Mouse (Mus musculus) brain, embryonic 14.5 days (tissue): ENCODE measurements at regions not wholly inside any gene's neighbourhood (a gene's known extent, or its start where the extent isn't known, plus 50 kb on each side); places are given as distances from the start of the nearest gene placed in this dataset.
"Not testable (repeated sequence)": the region's sequence is repeated elsewhere in the genome, so short reads cannot be mapped to it uniquely, and the experiment has no call there.

Source experiments
- DNase-seq: peaks from one replicate; pipeline ENCODE4 v3.0.0-alpha.2; 2011; ENCODE audit warnings: low read depth
- CTCF ChIP-seq: fragments of 200-500 bp; IDR thresholded peaks from 2 replicates; pipeline ENCODE4 v1.5.1; 2012; ENCODE audit warnings: inconsistent platforms, mild to moderate bottlenecking, moderate library complexity, borderline replicate concordance; ENCODE audit not compliant: insufficient read depth, insufficient read length; ENCODE audit errors: extremely low read depth
- POLR2A ChIP-seq: fragments of 200-500 bp; IDR thresholded peaks from 2 replicates; pipeline ENCODE4 v1.6.1; 2012; ENCODE audit warnings: mild to moderate bottlenecking, inconsistent platforms, borderline replicate concordance; ENCODE audit not compliant: poor library complexity, insufficient read depth, insufficient read length, severe bottlenecking; ENCODE audit errors: extremely low read depth

DNA sequence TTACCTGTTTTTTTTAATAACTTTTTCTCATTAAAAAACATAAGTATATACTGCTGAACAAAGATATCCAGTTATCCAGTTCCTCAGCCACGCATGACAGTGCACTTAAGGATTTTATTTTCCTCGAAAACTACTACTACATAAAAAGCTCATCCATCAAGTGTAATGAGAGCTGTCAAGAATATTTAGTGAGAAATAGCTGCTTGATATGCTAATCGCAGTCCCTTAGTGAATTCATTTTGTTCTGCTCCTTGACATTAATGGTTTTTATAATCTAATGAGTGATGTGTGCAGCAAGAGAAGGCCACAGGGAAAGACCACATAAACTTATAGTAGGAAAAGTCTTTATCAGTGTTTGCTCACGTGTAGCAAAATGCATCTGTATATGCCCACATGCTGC, 754.0 kb upstream of the Slc39a10 start:
- DNase-seq: peak; percentile 72

DNA sequence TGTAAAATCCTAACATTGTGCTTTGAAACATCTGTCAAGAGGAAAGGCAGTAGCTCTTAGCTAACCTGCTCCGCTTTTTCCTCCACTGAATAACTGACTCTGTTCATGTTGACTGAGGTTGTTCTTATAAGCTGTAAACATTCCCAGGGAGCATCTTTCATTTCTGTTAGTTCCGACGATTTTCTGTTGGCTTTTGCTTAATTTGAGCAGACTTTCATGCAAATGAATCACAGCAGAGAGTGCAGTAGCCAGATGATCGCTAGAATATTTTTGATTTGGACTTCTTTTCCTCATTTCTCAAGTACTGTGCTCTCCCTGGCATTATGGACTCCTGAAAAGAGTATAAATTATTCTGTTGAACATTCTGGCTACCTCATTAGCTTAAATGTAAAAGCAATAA, 713.9 kb upstream of the Slc39a10 start:
- TF ChIP-seq CTCF (no peak), POLR2A (no peak)
- DNase-seq: peak; percentile 4

More for the DNA sequence above, 754.0 kb upstream of the Slc39a10 start:
- no peak for TF ChIP-seq POLR2A
- no peak for TF ChIP-seq CTCF

DNA sequence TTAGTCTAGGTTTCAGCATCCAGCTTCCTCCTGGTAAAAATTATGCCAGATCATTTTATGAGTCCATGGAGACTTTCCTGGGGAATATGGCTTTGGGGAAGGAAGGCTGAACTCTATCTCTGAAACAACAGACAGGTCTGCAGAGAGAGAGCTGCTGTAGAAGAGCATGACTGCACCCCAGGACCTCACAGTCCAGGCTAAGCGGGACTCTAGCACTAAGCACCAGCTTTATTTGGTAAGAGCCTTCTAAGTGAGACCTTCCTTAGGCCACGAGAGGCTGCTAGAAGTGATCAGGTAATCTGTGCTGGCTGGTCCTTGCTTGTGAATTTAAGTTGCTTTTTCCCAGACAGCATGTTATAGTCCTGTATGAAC, 711.3 kb upstream of the Slc39a10 start:
- DNase-seq: no peak
- TF ChIP-seq CTCF (no peak), POLR2A (no peak)

DNA sequence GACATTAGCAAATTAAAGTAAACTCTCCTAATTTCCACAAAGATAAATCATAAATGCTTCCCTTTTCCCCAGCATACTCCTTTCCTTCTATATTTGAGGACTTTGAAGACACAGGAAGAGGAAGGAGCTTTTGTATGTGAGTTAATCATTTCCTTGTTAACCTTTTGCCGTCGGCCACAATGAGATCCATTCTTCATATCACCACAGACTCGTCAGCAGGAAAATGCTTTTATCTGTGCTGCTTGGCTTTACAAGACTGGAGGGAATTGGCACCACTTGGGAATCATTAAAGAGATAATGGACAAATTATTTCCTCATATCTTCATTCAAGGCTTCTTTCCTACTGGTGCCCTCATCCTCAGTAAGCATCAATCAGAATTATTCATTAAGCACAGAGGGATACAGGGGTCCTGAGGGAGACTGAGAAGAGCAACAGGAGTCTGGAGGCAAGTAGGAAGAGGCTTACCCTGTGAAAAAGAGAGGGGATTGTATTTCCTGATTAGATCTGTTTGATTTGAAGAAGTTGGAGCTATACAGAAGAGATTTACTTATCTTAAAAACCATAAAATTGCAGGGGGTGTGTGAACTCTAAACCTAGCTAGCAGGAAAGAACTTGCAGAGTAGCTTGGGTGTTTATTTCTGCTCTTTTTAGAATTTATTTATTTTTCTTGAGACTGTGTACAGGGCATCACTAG, 710.8 kb upstream of the Slc39a10 start:
- peak; percentile 76 for DNase-seq

DNA sequence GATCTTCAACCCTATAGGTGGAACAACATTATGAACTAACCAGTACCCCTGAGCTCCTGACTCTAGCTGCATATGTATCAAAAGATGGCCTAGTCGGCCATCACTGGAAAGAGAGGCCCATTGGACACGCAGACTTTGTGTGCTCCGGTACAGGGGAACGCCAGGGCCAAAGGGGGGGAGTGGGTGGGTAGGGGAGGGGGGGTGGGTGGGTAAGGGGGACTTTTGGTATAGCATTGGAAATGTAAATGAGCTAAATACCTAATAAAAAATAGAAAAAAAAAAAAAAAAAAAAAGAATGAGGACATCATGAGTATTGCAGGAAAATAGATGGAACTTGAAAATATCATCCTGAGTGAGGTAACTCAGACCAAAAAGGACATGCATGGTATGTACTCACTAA, 701.0 kb upstream of the Slc39a10 start:
- DNase-seq: not testable (repeated sequence)

More for the DNA sequence above, 710.8 kb upstream of the Slc39a10 start:
- TF ChIP-seq POLR2A: no peak
- no peak for TF ChIP-seq CTCF

DNA sequence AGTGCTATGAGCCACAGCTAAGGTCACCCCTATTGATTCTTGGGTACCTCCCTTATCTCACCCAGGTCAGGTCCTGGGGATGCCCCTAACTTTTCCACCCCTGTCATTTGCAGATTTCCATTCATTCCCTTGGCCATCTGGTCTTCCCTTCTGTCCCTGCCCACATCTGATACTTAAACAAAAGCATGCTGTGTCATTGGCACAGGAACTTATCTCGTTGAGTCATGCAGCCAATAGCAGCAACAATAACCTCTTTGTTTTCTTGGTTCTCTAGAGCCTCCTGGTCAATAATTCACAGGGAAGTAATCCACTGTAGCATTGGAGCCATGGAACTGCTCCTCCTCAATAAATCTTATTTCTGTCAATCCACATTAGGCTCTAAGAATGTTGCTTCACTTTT, 653.0 kb upstream of the Slc39a10 start:
- DNase-seq: peak; percentile 6
- TF ChIP-seq POLR2A (no peak), CTCF (no peak)

DNA sequence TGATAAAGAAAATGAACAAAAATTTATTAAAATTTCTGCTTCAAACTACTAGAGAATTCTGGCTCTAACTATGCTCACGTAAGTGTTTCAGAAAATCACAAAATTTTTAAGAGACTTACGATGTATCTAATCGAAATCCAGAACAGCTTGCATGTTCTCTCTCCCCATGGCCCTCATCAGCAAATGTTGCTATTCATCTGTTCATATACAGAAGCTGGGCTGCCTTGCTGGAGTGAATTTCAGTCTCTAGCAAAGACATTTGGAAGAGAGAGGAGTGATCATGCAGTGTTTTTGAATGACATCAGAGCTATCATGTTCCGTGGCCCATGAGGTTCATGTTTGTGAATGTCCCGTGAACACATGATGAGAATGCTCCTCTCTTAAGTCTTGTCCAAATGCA, 618.8 kb upstream of the Slc39a10 start:
- DNase-seq: no peak
- TF ChIP-seq CTCF (no peak), POLR2A (no peak)

DNA sequence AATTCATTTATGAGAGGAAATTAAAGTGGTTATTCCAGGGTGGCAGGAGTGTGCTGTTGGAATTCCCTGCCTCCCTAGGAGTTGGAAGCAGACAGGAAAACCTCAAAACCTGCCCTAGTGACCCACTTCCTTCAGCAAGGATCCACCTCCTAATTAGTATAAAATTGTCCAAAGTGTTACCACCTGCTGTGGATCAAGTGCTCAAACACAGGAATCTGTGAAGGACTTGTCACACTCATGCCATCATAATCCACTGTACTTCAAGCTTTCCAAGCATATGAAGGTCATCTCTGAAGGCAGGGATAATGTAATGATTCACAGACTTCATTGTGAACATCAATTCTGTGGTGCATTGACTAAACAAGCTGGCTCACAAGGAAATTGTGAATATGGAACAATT, 615.1 kb upstream of the Slc39a10 start:
- TF ChIP-seq POLR2A: no peak
- TF ChIP-seq CTCF: no peak
- DNase-seq: no peak

DNA sequence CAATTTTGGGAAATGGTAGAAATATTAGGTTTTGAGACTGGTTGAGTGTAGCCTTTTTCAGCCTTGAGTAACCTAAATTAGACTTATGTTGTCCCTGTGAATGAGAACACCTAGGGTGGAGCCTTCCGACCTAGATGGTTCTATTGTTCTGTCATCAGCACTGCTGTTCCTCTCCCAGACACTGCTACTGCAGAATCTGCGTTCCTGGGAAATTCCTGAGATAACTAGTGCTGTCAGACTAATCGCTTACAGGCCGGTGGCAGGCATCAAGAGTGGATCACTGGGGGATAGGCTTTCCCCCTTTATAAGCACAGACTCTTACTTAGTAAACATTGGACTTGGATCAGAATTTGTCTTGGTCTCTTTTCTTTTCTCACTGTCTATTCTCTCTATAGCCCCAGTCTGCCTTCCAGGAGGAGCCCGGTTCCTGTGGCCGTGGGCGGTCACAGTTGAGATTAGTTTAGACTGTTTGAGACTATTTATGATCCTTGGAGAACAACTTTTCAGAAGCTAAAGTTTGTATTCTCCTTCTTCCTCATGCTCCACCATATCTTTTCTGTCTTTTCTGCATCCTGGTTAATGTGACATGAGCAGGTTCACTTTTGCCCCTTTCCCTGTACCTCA, 596.0 kb upstream of the Slc39a10 start:
- no peak for DNase-seq
- TF ChIP-seq CTCF: no peak
- TF ChIP-seq POLR2A: no peak

DNA sequence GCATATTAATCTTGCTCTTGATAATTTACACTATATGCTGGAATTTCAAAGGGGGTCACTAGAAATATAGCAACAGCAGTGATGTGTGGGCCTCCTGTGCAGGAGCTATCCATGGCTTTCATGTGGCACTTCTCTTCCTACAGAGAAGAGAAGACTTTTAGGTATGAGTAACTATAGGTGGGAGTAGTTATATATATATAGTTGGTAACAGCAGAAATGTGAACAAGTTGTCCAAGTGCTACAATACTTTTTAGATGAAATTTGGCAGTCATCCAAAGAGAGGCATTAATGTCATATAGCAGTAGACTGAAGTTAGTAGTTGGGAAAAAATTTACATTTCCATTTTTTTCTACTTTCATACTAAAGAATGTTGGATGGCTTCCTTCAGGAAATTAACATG, 593.4 kb upstream of the Slc39a10 start:
- TF ChIP-seq POLR2A (no peak), CTCF (no peak)
- no peak for DNase-seq

DNA sequence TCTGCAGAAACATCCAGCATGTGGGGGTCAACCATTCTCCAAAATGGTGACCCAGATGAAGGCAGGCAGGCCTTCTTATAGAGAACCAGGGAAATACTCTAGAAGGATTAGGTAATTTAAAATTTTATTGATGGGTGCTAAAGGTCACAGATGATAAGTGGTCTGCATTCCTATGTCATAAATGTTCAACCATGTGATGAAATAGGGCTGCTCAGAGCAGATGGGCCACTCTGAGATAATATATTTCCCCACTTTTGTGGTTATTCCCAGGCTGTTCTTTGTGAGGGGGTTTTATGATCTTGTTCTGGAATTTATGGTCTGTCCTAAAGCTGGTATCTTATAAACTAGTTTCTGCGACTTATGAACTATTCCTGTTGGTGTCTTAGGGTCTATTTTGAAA, 586.4 kb upstream of the Slc39a10 start:
- no peak for DNase-seq
- TF ChIP-seq CTCF (no peak), POLR2A (no peak)

DNA sequence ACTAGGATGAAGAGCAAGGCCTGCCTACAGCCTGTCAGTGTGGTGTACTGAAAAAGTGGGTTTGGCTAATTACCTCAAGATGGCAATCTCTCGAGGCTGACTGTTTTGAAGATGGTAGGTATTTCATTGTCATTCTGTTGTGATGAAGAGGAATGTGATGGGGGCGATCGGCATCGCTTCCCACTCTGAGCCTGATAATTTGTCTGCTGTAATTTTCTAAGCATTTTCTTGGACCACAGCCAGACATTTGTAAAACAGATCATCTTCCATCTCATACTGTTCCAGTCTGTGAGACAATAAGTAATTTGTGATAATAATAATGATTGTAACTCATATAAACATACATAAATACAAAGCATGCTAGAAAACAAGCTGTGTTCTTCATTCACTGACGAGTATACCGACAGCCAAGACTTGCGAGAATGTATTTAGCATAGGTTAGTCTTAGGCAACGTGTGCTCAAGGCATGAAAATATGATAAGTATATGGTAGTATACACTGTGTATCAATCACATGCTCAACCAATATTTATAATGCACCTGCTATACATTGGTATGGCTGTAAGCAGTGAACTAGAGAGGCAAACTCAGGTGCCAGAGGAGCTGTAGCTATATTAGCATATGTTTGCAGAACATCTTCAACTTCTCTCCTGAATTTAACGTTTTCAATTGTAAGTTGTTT, 574.1 kb upstream of the Slc39a10 start:
- TF ChIP-seq POLR2A (no peak), CTCF (no peak)

DNA sequence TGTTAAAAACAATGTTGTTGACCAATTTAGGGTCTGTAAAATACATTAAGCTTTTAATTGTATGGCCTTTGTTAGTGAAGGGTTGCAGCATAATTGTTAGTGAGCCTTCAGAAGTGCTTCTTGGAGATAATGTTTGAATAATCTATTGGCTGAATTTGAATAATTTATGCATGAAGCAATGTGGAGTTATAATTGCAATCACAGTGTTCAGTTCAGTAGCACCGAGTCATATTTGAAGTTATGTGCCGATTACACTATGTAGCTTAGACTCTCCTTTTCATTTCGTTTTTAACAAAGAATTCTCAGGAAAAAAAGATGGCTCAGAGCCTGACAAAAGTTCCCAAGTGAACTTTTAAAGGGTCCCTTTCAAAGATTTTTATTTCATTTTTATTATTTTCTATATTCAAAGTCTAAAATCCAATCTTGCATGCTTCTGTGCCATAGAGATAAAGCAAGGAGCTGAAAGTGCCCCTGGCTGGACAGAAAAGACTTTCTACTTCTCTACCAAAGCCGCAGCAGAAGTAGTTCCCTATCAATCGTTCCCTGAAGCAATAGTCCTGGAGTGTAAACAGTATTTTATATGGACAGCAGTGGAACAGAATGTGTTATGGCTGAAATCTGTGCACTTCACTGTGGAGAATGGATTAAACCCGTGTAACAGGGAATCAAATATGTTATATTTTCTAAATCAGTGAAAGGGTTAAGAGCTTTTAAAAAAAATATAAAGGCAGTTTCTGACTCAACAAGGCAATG, 556.3 kb upstream of the Slc39a10 start:
- peak; percentile 70 for DNase-seq
- no peak for TF ChIP-seq POLR2A
- no peak for TF ChIP-seq CTCF

More for the DNA sequence above, 574.1 kb upstream of the Slc39a10 start:
- peak; percentile 62 for DNase-seq

DNA sequence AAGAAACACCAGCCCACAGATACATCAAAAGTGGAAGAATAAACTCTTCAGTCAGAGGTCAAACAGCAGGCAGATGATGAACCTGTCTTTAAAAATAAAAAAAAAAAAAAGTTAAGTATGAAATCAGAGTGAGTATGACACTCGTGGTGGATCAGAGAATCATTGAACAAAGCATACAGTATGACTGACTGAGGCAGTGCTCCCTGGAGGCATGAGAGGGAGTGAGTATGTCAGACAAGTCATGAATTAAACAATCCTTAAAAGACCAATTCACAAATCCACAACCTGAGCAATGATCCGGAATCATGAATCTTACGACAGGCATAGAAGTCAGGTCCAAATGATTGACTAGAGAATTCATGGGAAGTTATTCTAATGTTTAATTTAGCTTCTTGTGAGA, 555.4 kb upstream of the Slc39a10 start:
- TF ChIP-seq POLR2A (no peak), CTCF (no peak)
- peak; percentile 74 for DNase-seq

DNA sequence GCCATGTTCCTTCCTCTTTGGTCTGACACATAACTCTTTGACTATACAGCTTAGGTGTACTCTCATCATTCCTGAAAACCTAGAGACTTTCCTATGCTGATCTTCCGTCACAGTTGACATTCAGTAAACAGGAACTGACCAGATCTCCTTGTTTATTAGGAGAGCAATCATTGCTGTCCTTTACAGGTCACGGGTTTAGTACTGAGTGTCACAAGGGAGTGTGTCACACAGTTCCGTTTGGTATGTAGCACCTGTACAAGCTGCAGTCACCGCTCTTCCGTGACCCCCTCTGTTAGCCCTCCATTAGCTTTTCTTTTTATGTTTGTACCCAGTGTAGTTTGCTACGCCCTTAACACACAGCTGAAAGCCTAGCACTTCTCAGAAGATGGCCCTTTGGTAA, 553.4 kb upstream of the Slc39a10 start:
- TF ChIP-seq CTCF (no peak), POLR2A (no peak)

More for the DNA sequence above, 553.4 kb upstream of the Slc39a10 start:
- DNase-seq: no peak
